Mouse (Mus musculus) ES-E14 (cell line): ENCODE results near the gene Ctns.

Experiments
- CHD2 ChIP-seq: IDR thresholded peaks from 2 replicates; pipeline ENCODE4 v1.6.1; 2014; ENCODE audit warnings: mild to moderate bottlenecking, low read depth, low read length, inconsistent platforms
- HCFC1 ChIP-seq: IDR thresholded peaks from 2 replicates; pipeline ENCODE4 v1.6.1; 2012; ENCODE audit warnings: low read length, inconsistent platforms, borderline replicate concordance; ENCODE audit not compliant: insufficient read depth
- MAFK ChIP-seq: IDR thresholded peaks from 2 replicates; pipeline ENCODE4 v1.6.1; 2014; ENCODE audit warnings: mild to moderate bottlenecking, low read depth, low read length, inconsistent platforms; ENCODE audit not compliant: insufficient read depth
- ZNF384 ChIP-seq: IDR thresholded peaks from 2 replicates; pipeline ENCODE4 v1.6.1; 2012; ENCODE audit warnings: low read depth, low read length, inconsistent platforms

GRCm38 (mm10) chr11:73223966-73224365, 25.1 kb upstream of the Ctns start:
- TF ChIP-seq CHD2 (no peak), HCFC1 (no peak), MAFK (no peak), ZNF384 (no peak)
